12 mouse cellular contexts compared by ENCODE assay signal in the genomic region with DNA sequence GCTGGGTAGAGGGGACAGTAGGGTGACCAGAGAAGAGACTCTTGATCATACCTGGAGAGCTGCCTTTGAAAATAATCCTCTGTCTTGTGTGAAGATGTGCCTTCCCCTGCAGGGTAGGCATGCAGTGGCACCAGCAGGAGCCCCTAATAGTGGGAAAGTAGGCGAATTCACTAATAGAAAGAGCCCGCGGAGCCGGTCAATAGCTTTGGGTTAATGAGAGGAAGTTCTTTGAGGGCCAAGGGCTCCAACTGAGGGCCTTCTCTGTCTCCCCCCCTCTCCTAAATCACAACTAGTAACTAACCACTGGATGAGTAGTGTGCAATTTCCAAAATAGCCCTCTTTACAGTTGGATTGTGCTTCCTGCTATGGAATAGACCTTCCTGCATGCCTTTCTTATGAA. TPM values are rescaled to one million over a fixed set of nuclear protein-coding genes. Genes with fewer than 3 reads are reported as not detected.
DNase-seq lines count a peak whose midpoint lies in the region; ATAC-seq lines count a peak whose summit lies in the region.
"Had no signal": no experiment of that assay in that cellular context is flagged by ENCODE, and none has a peak within 500 bp of the region (broad histone marks: within the 10 kb centered on the region; RNA-seq: fewer than 3 reads in every experiment).

No protein-coding gene starts in this region.

- no peaks in the 10 kb centered on the region for H3K27me3 ChIP-seq in heart, embryonic 16.5 days (ENCODE audit: control insufficient read depth, insufficient read depth, low read length)
- H3K27me3 ChIP-seq in embryonic facial prominence, embryonic 10.5 days (replicated peaks; ENCODE audit: low read depth, poor library complexity, severe bottlenecking): no peaks in the 10 kb centered on the region
- H3K27me3 ChIP-seq in forebrain, embryonic 16.5 days (replicated peaks; ENCODE audit: control insufficient read depth, insufficient read depth, low read length): no peaks in the 10 kb centered on the region
- H3K27me3 ChIP-seq in midbrain, embryonic 10.5 days (ENCODE audit: low read depth, poor library complexity, severe bottlenecking): no peaks in the 10 kb centered on the region
- H3K27me3 ChIP-seq: Patski had no signal

- ATAC-seq in heart, embryonic 16.5 days (replicated peaks; ENCODE audit: extremely low read depth, insufficient read depth, low FRiP score): no peak
- peak; percentile 23 for ATAC-seq in forebrain, embryonic 16.5 days
- ATAC-seq: Patski had no signal

- no peak for DNase-seq in heart, postnatal 14 days
- no peak for DNase-seq in embryonic facial prominence, embryonic 10.5 days (ENCODE audit: low spot score)
- DNase-seq in midbrain, embryonic 10.5 days (ENCODE audit: low spot score): no peak
- DNase-seq in adrenal gland, postnatal 4 days (ENCODE audit: low spot score in 2 of 2): no peak
- DNase-seq in thymus, adult 18-20 months: no peak
- no peak for DNase-seq in yolk sac, embryonic 10.5 days (ENCODE audit: low spot score)
- DNase-seq: cerebellum, postnatal 25 days; lung, postnatal 10 days; thymus, adult 2 months had no signal

- no peak overlapping the region for H3K9ac ChIP-seq in heart, embryonic 16.5 days (ENCODE audit: low read length)
- no peak overlapping the region for H3K9ac ChIP-seq in forebrain, embryonic 16.5 days (replicated peaks; ENCODE audit: low read depth, low read length)

- H3K4me3 ChIP-seq in heart, embryonic 16.5 days (ENCODE audit: low read length): no peak overlapping the region
- H3K4me3 ChIP-seq in embryonic facial prominence, embryonic 10.5 days: no peak overlapping the region
- H3K4me3 ChIP-seq in forebrain, embryonic 16.5 days (replicated peaks; ENCODE audit: low read length): no peak overlapping the region
- H3K4me3 ChIP-seq in midbrain, embryonic 10.5 days: no peak overlapping the region

- intact Hi-C loops in heart, postnatal 14 days (cut with DNase I): no loop called here

- no peak overlapping the region for H3K4me2 ChIP-seq in heart, embryonic 16.5 days (ENCODE audit: low read depth, low read length)
- H3K4me2 ChIP-seq in forebrain, embryonic 16.5 days (ENCODE audit: low read length): no peak overlapping the region

- no peaks in the 10 kb centered on the region for H3K9me3 ChIP-seq in heart, embryonic 16.5 days (replicated peaks; ENCODE audit: control insufficient read depth, low read length)
- H3K9me3 ChIP-seq in embryonic facial prominence, embryonic 10.5 days: no peaks in the 10 kb centered on the region
- H3K9me3 ChIP-seq in forebrain, embryonic 16.5 days (ENCODE audit: control insufficient read depth, low read length): no peaks in the 10 kb centered on the region
- H3K9me3 ChIP-seq in midbrain, embryonic 10.5 days (replicated peaks): no peaks in the 10 kb centered on the region

- H3K27ac ChIP-seq in heart, embryonic 16.5 days (ENCODE audit: low read length): 0 out of 2 replicates have a peak overlapping the region, but pooled peaks have one; percentile 1
- peak overlapping the region; percentile 80 for H3K27ac ChIP-seq in embryonic facial prominence, embryonic 10.5 days (replicated peaks)
- H3K27ac ChIP-seq in forebrain, embryonic 16.5 days (ENCODE audit: low read length): peak overlapping the region; percentile 66
- H3K27ac ChIP-seq in midbrain, embryonic 10.5 days (replicated peaks): peak overlapping the region; percentile 73

- H3K36me3 ChIP-seq in heart, embryonic 16.5 days (ENCODE audit: control insufficient read depth, insufficient read depth): no peaks in the 10 kb centered on the region
- no peaks in the 10 kb centered on the region for H3K36me3 ChIP-seq in embryonic facial prominence, embryonic 10.5 days (replicated peaks)
- no peaks in the 10 kb centered on the region for H3K36me3 ChIP-seq in forebrain, embryonic 16.5 days (ENCODE audit: control insufficient read depth, insufficient read depth)
- H3K36me3 ChIP-seq in midbrain, embryonic 10.5 days: no peaks in the 10 kb centered on the region

- 93% methylated on average over 4 of the region's 4 CpGs for WGBS in heart, embryonic 16.5 days
- WGBS in embryonic facial prominence, embryonic 10.5 days: 15% methylated on average over 4 of the region's 4 CpGs
- WGBS in forebrain, embryonic 16.5 days: 6% methylated on average over 4 of the region's 4 CpGs
- WGBS in midbrain, embryonic 10.5 days: 23% methylated on average over 4 of the region's 4 CpGs

- peaks cover 28% of the 10 kb centered on the region for H3K4me1 ChIP-seq in heart, embryonic 16.5 days (ENCODE audit: control insufficient read depth, insufficient read depth, low read length)
- peaks cover 59% of the 10 kb centered on the region for H3K4me1 ChIP-seq in embryonic facial prominence, embryonic 10.5 days
- peaks cover 35% of the 10 kb centered on the region for H3K4me1 ChIP-seq in forebrain, embryonic 16.5 days (replicated peaks; ENCODE audit: control insufficient read depth, insufficient read depth, low read length)
- peaks cover 41% of the 10 kb centered on the region for H3K4me1 ChIP-seq in midbrain, embryonic 10.5 days

RNA-seq across cellular contexts. Expression of a gene that starts 50.6 kb away (rescaled TPM):
- 11.5 and 15.2 TPM in 2 replicates for polyA plus RNA-seq in heart, embryonic 16.5 days (2015; fragmentation: Nextera tagmentation; extraction: Ambion mirVana)
- total RNA-seq in heart, postnatal 14 days (2021): 1 to 10 TPM; 1.9 to 3.2 TPM
- polyA plus RNA-seq in embryonic facial prominence, embryonic 10.5 days (2016; fragmentation: Nextera tagmentation; extraction: Ambion mirVana): 24.2 and 25.7 TPM in 2 replicates
- 122 and 145 TPM in 2 replicates for polyA plus RNA-seq in forebrain, embryonic 16.5 days (2015; fragmentation: Nextera tagmentation; extraction: Ambion mirVana)
- 23.5 and 30.2 TPM in 2 replicates for polyA plus RNA-seq in midbrain, embryonic 10.5 days (2016; fragmentation: Nextera tagmentation; extraction: Ambion mirVana)
- 10 to 100 TPM in 1 of 2 experiments, 1 to 10 TPM in 1; 8.1 to 11.4 TPM for total RNA-seq in adrenal gland, postnatal 4 days (2021)

Comparison
In these comparisons a context has a peak if more than half of its experiments do, and no peak if none do; other contexts are left out.
1. H3K27ac ChIP-seq: peak in every context shown above with its lines; median percentile 80 in embryonic facial prominence, embryonic 10.5 days; 73 in midbrain, embryonic 10.5 days; 66 in forebrain, embryonic 16.5 days; 1 in heart, embryonic 16.5 days.